Mouse (Mus musculus): Measurements from ENCODE around the gene Sox18. TPM values are rescaled to one million over a fixed set of nuclear protein-coding genes. Genes with fewer than 3 reads are reported as not detected.
A peak's percentile ranks its signal among the peaks of the same experiment; 100 is the strongest.

Gene Sox18
- polyA plus RNA-seq, 1 experiment, result 47.5 TPM

GRCm38 (mm10) chr2:181683381-181683780 is 11.9 kb upstream of the Sox18 start:
- Histone ChIP-seq H3K4me3 (ENCODE audit: extremely low read depth, insufficient read depth, insufficient read length) (no peak overlapping the region), H3K4me1 (ENCODE audit: control insufficient read depth, insufficient read depth, insufficient read length) (peaks cover 8% of the 10 kb centered on the region), H3K27ac (ENCODE audit: insufficient read depth, low read length) (no peak overlapping the region), H3K36me3 (ENCODE audit: control insufficient read depth, insufficient read depth, low read length) (peaks cover 8% of the 10 kb centered on the region), H3K27me3 (ENCODE audit: control insufficient read depth, insufficient read depth, low read length) (no peaks in the 10 kb centered on the region)
- DNase-seq (ENCODE audit: low read depth in 1 of 2, low spot score in 2 of 2), result no peak
- TF ChIP-seq POLR2A (IDR thresholded peaks at IDR 0.05; ENCODE audit: low read depth, low read length) (no peak), CTCF (IDR thresholded peaks at IDR 0.05; ENCODE audit: extremely low read depth, insufficient read depth, insufficient read length, insufficient replicate concordance) (no peak)
- 93% methylated on average over 4 of the region's 4 CpGs for WGBS

- H3K4me3 ChIP-seq (ENCODE audit: extremely low read depth, insufficient read depth, insufficient read length), result no peak overlapping the region
- no peaks in the 10 kb centered on the region for H3K27me3 ChIP-seq (ENCODE audit: control insufficient read depth, insufficient read depth, low read length)
- H3K36me3 ChIP-seq (ENCODE audit: control insufficient read depth, insufficient read depth, low read length), result peaks cover 5% of the 10 kb centered on the region
- peaks cover 8% of the 10 kb centered on the region for H3K4me1 ChIP-seq (ENCODE audit: control insufficient read depth, insufficient read depth, insufficient read length)
- 78% methylated on average over 1 of the region's 1 CpGs for WGBS
- no peak for TF ChIP-seq CTCF (IDR thresholded peaks at IDR 0.05; ENCODE audit: extremely low read depth, insufficient read depth, insufficient read length, insufficient replicate concordance)
- no peak for TF ChIP-seq POLR2A (IDR thresholded peaks at IDR 0.05; ENCODE audit: low read depth, low read length)
- H3K27ac ChIP-seq (ENCODE audit: insufficient read depth, low read length), result no peak overlapping the region
- DNase-seq (ENCODE audit: low read depth in 1 of 2, low spot score in 2 of 2), result no peak
Measured at GRCm38 (mm10) chr2:181681978-181682377, 10.5 kb upstream of the Sox18 start.

GRCm38 (mm10) chr2:181680716-181681117 is 9.3 kb upstream of the Sox18 start:
- H3K36me3 ChIP-seq (ENCODE audit: control insufficient read depth, insufficient read depth, low read length), result no peaks in the 10 kb centered on the region; the same call in 1 of the 2 replicates
- no peak for DNase-seq (ENCODE audit: low read depth in 1 of 2, low spot score in 2 of 2)
- no peaks in the 10 kb centered on the region for H3K27me3 ChIP-seq (ENCODE audit: control insufficient read depth, insufficient read depth, low read length)
- H3K4me3 ChIP-seq (ENCODE audit: extremely low read depth, insufficient read depth, insufficient read length), result peak overlapping the region; percentile 93
- H3K4me1 ChIP-seq (ENCODE audit: control insufficient read depth, insufficient read depth, insufficient read length), result peaks cover 8% of the 10 kb centered on the region
- 0 out of 2 replicates have a peak overlapping the region, but pooled peaks have one; percentile 63 for H3K27ac ChIP-seq (ENCODE audit: insufficient read depth, low read length)
- 25% methylated on average over 7 of the region's 7 CpGs for WGBS
- TF ChIP-seq POLR2A (IDR thresholded peaks at IDR 0.05; ENCODE audit: low read depth, low read length) (no peak), CTCF (IDR thresholded peaks at IDR 0.05; ENCODE audit: extremely low read depth, insufficient read depth, insufficient read length, insufficient replicate concordance) (no peak)

GRCm38 (mm10) chr2:181679951-181680715 is 8.7 kb upstream of the Sox18 start, which contains the start of gene Tcea2:
Gene Tcea2, plus strand, starts transcription at chr2:181680310.
- DNase-seq (ENCODE audit: low read depth in 1 of 2, low spot score in 2 of 2), result peak; percentile 54 to 62
- Histone ChIP-seq H3K27ac (ENCODE audit: insufficient read depth, low read length) (peak within 1 kb of the TSS; percentile 63), H3K4me3 (ENCODE audit: extremely low read depth, insufficient read depth, insufficient read length) (peak within 1 kb of the TSS; percentile 93), H3K27me3 (ENCODE audit: control insufficient read depth, insufficient read depth, low read length) (no peaks in the 10 kb centered on the region), H3K4me1 (ENCODE audit: control insufficient read depth, insufficient read depth, insufficient read length) (peaks cover 8% of the 10 kb centered on the region), H3K36me3 (ENCODE audit: control insufficient read depth, insufficient read depth, low read length) (no peaks in the 10 kb centered on the region; the same call in 1 of the 2 replicates)
- TF ChIP-seq CTCF (IDR thresholded peaks at IDR 0.05; ENCODE audit: extremely low read depth, insufficient read depth, insufficient read length, insufficient replicate concordance), result 0 out of 2 replicates have a peak, but pooled peaks have one; percentile 14
- 0 out of 2 replicates have a peak, but pooled peaks have one; percentile 13 for TF ChIP-seq POLR2A (IDR thresholded peaks at IDR 0.05; ENCODE audit: low read depth, low read length)
- 1% methylated on average over 69 of the region's 69 CpGs for WGBS

- H3K27ac ChIP-seq (ENCODE audit: insufficient read depth, low read length), result no peak overlapping the region
- H3K36me3 ChIP-seq (ENCODE audit: control insufficient read depth, insufficient read depth, low read length), result no peaks in the 10 kb centered on the region
- no peaks in the 10 kb centered on the region for H3K27me3 ChIP-seq (ENCODE audit: control insufficient read depth, insufficient read depth, low read length)
- no peak overlapping the region for H3K4me3 ChIP-seq (ENCODE audit: extremely low read depth, insufficient read depth, insufficient read length)
- peaks cover 8% of the 10 kb centered on the region for H3K4me1 ChIP-seq (ENCODE audit: control insufficient read depth, insufficient read depth, insufficient read length)
- TF ChIP-seq POLR2A (IDR thresholded peaks at IDR 0.05; ENCODE audit: low read depth, low read length) (no peak), CTCF (IDR thresholded peaks at IDR 0.05; ENCODE audit: extremely low read depth, insufficient read depth, insufficient read length, insufficient replicate concordance) (peak; percentile 78; the same call in 1 of the 2 replicates)
- 66% methylated on average over 1 of the region's 1 CpGs for WGBS
- DNase-seq (ENCODE audit: low read depth in 1 of 2, low spot score in 2 of 2), result peak; percentile 69 to 71
Measured at GRCm38 (mm10) chr2:181678780-181679179, 7.3 kb upstream of the Sox18 start.

GRCm38 (mm10) chr2:181677755-181678098 is 6.3 kb upstream of the Sox18 start:
- Histone ChIP-seq H3K27ac (ENCODE audit: insufficient read depth, low read length) (no peak overlapping the region), H3K27me3 (ENCODE audit: control insufficient read depth, insufficient read depth, low read length) (no peaks in the 10 kb centered on the region), H3K4me3 (ENCODE audit: extremely low read depth, insufficient read depth, insufficient read length) (no peak overlapping the region), H3K4me1 (ENCODE audit: control insufficient read depth, insufficient read depth, insufficient read length) (peaks cover 8% of the 10 kb centered on the region), H3K36me3 (ENCODE audit: control insufficient read depth, insufficient read depth, low read length) (no peaks in the 10 kb centered on the region)
- DNase-seq (ENCODE audit: low read depth in 1 of 2, low spot score in 2 of 2), result no peak
- TF ChIP-seq CTCF (IDR thresholded peaks at IDR 0.05; ENCODE audit: extremely low read depth, insufficient read depth, insufficient read length, insufficient replicate concordance) (no peak), POLR2A (IDR thresholded peaks at IDR 0.05; ENCODE audit: low read depth, low read length) (no peak)
- 60% methylated on average over 3 of the region's 3 CpGs for WGBS
